Mouse (Mus musculus) testis, adult 2 months (tissue): ENCODE results near the gene Plcb1.

Source experiments
- CTCF ChIP-seq: fragments of 200-500 bp; IDR thresholded peaks from 2 replicates; pipeline ENCODE4 v1.5.1; 2012; ENCODE audit warnings: low read depth, mild to moderate bottlenecking, inconsistent platforms, low read length, moderate library complexity; ENCODE audit not compliant: control insufficient read depth, insufficient read depth, insufficient replicate concordance
- POLR2A ChIP-seq: fragments of 200-500 bp; IDR thresholded peaks from 2 replicates; pipeline ENCODE4 v1.6.1; 2012; ENCODE audit warnings: low read depth, mild to moderate bottlenecking, inconsistent platforms, low read length, moderate library complexity; ENCODE audit not compliant: control insufficient read depth

DNA sequence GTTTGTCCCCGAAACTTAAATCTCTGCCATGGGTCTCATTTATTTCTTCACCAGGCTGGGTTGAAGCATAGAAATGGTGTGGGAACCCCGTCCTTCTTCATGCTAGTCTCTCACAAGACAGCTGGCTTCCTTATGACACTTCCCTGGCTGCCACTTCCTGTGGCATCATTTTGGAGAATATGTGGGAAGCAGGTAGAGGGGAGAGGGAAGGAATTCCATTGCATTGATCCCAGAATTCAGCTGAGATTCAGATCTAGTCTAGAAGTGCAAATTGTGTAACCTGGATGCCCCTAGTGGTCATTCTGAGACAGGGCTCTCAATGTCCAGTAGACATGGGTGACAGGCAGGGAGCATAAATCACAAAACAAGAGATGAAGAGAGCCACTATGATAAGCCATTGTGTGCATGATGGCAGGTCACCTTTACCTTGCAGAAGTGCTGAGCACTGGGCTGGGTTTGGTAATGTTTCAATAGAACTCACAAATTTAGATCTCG lies 466.0 kb downstream of the Plcb1 start:
- TF ChIP-seq POLR2A (no peak), CTCF (no peak)
